In the genomic region with DNA sequence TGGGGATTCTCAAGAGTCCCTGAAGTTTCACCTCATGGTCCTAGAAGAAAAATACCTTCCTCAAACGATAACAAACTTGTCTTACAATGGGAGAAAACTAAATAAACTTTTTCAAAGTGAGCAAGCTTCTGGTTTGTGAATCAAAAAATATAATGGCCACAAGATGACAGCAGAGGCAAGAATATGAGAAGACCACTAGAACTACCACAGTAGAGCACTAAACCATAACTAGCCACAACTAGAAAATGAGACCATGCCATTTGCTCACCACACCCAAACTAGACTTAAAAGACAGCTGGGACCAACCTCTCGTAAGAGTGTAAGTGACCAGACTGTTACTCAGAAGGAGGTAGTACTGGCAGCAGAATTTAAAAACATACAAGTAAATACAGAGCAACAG, we compare ENCODE assay signal across 22 mouse cellular contexts. TPM values are rescaled to one million over a fixed set of nuclear protein-coding genes. Genes with fewer than 3 reads are reported as not detected.
DNase-seq lines count a peak whose midpoint lies in the region; ATAC-seq and TF ChIP-seq lines count a peak whose summit lies in the region.
"Had no signal": no experiment of that assay in that cellular context is flagged by ENCODE, and none has a peak within 500 bp of the region (broad histone marks: within the 10 kb centered on the region; RNA-seq: fewer than 3 reads in every experiment).

No protein-coding gene starts in this region.

- no peaks in the 10 kb centered on the region for H3K4me1 ChIP-seq in MEL (ENCODE audit: control insufficient read depth in 1 of 2, insufficient read depth in 2 of 2, low read length in 2 of 2)
- no peaks in the 10 kb centered on the region for H3K4me1 ChIP-seq in neural tube, embryonic 15.5 days
- H3K4me1 ChIP-seq: forebrain, embryonic 13.5 days; hindbrain, embryonic 12.5 days; liver, embryonic 13.5 days had no signal

- H3K9me3 ChIP-seq in MEL (replicated peaks; ENCODE audit: insufficient read depth, low read length): no peaks in the 10 kb centered on the region
- H3K9me3 ChIP-seq in neural tube, embryonic 15.5 days (replicated peaks): no peaks in the 10 kb centered on the region
- H3K9me3 ChIP-seq: forebrain, embryonic 13.5 days; hindbrain, embryonic 12.5 days; liver, embryonic 13.5 days had no signal

- ATAC-seq in neural tube, embryonic 15.5 days (ENCODE audit: low FRiP score): no peak
- ATAC-seq: forebrain, embryonic 13.5 days had no signal

- no peaks in the 10 kb centered on the region for H3K79me2 ChIP-seq in MEL (ENCODE audit: control insufficient read depth, insufficient read depth, low read length, poor library complexity)

- H3K4me2 ChIP-seq in neural tube, embryonic 15.5 days: no peak overlapping the region
- H3K4me2 ChIP-seq: forebrain, embryonic 13.5 days; hindbrain, embryonic 12.5 days; liver, embryonic 13.5 days had no signal

- H3K36me3 ChIP-seq in MEL (ENCODE audit: control insufficient read depth in 1 of 2, insufficient read depth in 2 of 2, low read length in 2 of 2): peaks cover 0 to 20% of the 10 kb centered on the region in 2 experiments; a peak in 2 of 4 replicates
- H3K36me3 ChIP-seq in neural tube, embryonic 15.5 days: peaks cover 94% of the 10 kb centered on the region

- no peak for TF ChIP-seq EP300 in MEL (IDR thresholded peaks at IDR 0.05; ENCODE audit: low read depth in 1 of 2, low read length in 2 of 2)

- 88% methylated on average over 2 of the region's 2 CpGs for WGBS in neural tube, embryonic 15.5 days

- H3K4me3 ChIP-seq in MEL (ENCODE audit: control insufficient read depth in 1 of 2, insufficient read depth in 1 of 2, low read depth in 2 of 2, low read length in 2 of 2): no peak overlapping the region
- H3K4me3 ChIP-seq in neural tube, embryonic 15.5 days (replicated peaks): no peak overlapping the region
- H3K4me3 ChIP-seq: forebrain, embryonic 13.5 days; hindbrain, embryonic 12.5 days; liver, embryonic 13.5 days had no signal

- intact Hi-C loops in left cerebral cortex, postnatal 14 days (cut with DNase I): no loop called here

- no peak overlapping the region for H3K27ac ChIP-seq in MEL (ENCODE audit: control insufficient read depth, low read depth, low read length)
- no peak overlapping the region for H3K27ac ChIP-seq in neural tube, embryonic 15.5 days (replicated peaks)
- H3K27ac ChIP-seq: forebrain, embryonic 13.5 days; hindbrain, embryonic 12.5 days; liver, embryonic 13.5 days had no signal

- H3K9ac ChIP-seq in MEL (ENCODE audit: control insufficient read depth, low read depth, low read length, poor library complexity, severe bottlenecking): no peak overlapping the region
- no peak overlapping the region for H3K9ac ChIP-seq in neural tube, embryonic 15.5 days (replicated peaks)
- H3K9ac ChIP-seq: forebrain, embryonic 13.5 days; hindbrain, embryonic 12.5 days; liver, embryonic 13.5 days had no signal

- peak in 2 of 3 experiments; percentile 36 to 70; a peak in 4 of 6 replicates for TF ChIP-seq CTCF in MEL (IDR thresholded peaks at IDR 0.05 in 2 of 3, conservative IDR thresholded peaks at IDR 0.05 in 1 of 3; ENCODE audit: control insufficient read depth in 1 of 3, insufficient read depth in 1 of 3, low read depth in 2 of 3, low read length in 3 of 3, poor library complexity in 1 of 3, severe bottlenecking in 1 of 3)

- no peak for TF ChIP-seq POLR2A in MEL (IDR thresholded peaks at IDR 0.05; ENCODE audit: control insufficient read depth in 1 of 2, insufficient read depth in 1 of 2, low read depth in 1 of 2, low read length in 2 of 2, poor library complexity in 1 of 2)

- peak; percentile 44 for DNase-seq in lung, postnatal 10 days
- DNase-seq in lung, postnatal 14 days: no peak
- DNase-seq in B cell, adult 2 months: peak; percentile 34 to 37
- DNase-seq in MEL (ENCODE audit: low read depth, low spot score): peak; percentile 74
- DNase-seq in c-Kit-negative CD71-positive TER-119-positive erythroid progenitor cells, embryonic 14.5 days (ENCODE audit: low read depth, low spot score): peak; percentile 60
- no peak for DNase-seq in cerebellum, adult 11-12 months
- DNase-seq in left cerebral cortex, postnatal 14 days (ENCODE audit: low spot score in 2 of 2): no peak
- DNase-seq: cerebellum, postnatal 14 days; liver, embryonic 13.5 days; midbrain, embryonic 14.5 days; spleen, adult 18-20 months; thymus, postnatal 25 days had no signal

- peak; percentile 53 for TF ChIP-seq RAD21 in MEL (IDR thresholded peaks at IDR 0.05; ENCODE audit: low read depth, low read length)

- no peaks in the 10 kb centered on the region for H3K27me3 ChIP-seq in MEL (ENCODE audit: control insufficient read depth in 1 of 2, insufficient read depth in 2 of 2, low read length in 2 of 2)
- H3K27me3 ChIP-seq in neural tube, embryonic 15.5 days (replicated peaks): no peaks in the 10 kb centered on the region
- H3K27me3 ChIP-seq: forebrain, embryonic 13.5 days; hindbrain, embryonic 12.5 days; liver, embryonic 13.5 days had no signal

TF ChIP-seq in MEL, 35 proteins besides CTCF, POLR2A, EP300 and RAD21:
- TF ChIP-seq MYC (IDR thresholded peaks at IDR 0.05; ENCODE audit: low read depth, low read length) (no peak), BHLHE40 (IDR thresholded peaks at IDR 0.05; ENCODE audit: borderline replicate concordance, low read depth, low read length) (no peak), TCF12 (IDR thresholded peaks at IDR 0.05; ENCODE audit: low read depth, low read length) (no peak), MAX (IDR thresholded peaks at IDR 0.05; ENCODE audit: low read length) (no peak), ZC3H11A (IDR thresholded peaks at IDR 0.05; ENCODE audit: low read depth, low read length) (peak; percentile 2; the same call in 1 of the 2 replicates), SMC3 (IDR thresholded peaks at IDR 0.05; ENCODE audit: low read depth, low read length) (peak; percentile 60)

RNA-seq across cellular contexts. Expression of a gene that starts 18.8 kb away (rescaled TPM):
- total RNA-seq in MEL (2012; rRNA removed): 0.89 and 0.92 TPM in 2 replicates
- polyA plus RNA-seq in MEL (2012; ENCODE audit: insufficient read depth in 1 of 2, insufficient read length in 2 of 2, low read depth in 1 of 2, low replicate concordance in 2 of 2, missing spikeins in 1 of 2): 1 to 10 TPM in 1 of 2 experiments, not detected in 1; 5.8 TPM
- 10 to 100 TPM; 10.5 to 12.2 TPM for total RNA-seq in left cerebral cortex, postnatal 14 days (2021)
- 13.2 and 14.0 TPM in 2 replicates for polyA plus RNA-seq in neural tube, embryonic 15.5 days (2015; fragmentation: Nextera tagmentation; extraction: Ambion mirVana)

RNA-seq across cellular contexts. Expression of a gene that starts 19.3 kb away (rescaled TPM):
- not detected in 2 replicates for total RNA-seq in MEL (2012; rRNA removed)
- polyA plus RNA-seq in MEL (2012; ENCODE audit: insufficient read depth in 1 of 2, insufficient read length in 2 of 2, low read depth in 1 of 2, low replicate concordance in 2 of 2, missing spikeins in 1 of 2): under 1 TPM in 1 of 2 experiments, not detected in 1; 0.99 TPM
- not detected for total RNA-seq in left cerebral cortex, postnatal 14 days (2021)
- polyA plus RNA-seq in neural tube, embryonic 15.5 days (2015; fragmentation: Nextera tagmentation; extraction: Ambion mirVana): not detected in 2 replicates
- total RNA-seq: layer of hippocampus, postnatal 10 days had no signal
- polyA plus RNA-seq: forebrain, embryonic 13.5 days; heart, postnatal 0 days; hindbrain, embryonic 12.5 days; intestine, embryonic 14.5 days; limb, embryonic 11.5 days; liver, embryonic 13.5 days; lung, embryonic 16.5 days; midbrain, embryonic 14.5 days; neural tube, embryonic 11.5 days; stomach, embryonic 16.5 days had no signal

RNA-seq across cellular contexts. Expression of a gene that starts 26.0 kb away (rescaled TPM):
- total RNA-seq in MEL (2012; rRNA removed): 44.2 and 47.0 TPM in 2 replicates
- 10 to 100 TPM in 1 of 2 experiments, not detected in 1; 72.8 TPM for polyA plus RNA-seq in MEL (2012; ENCODE audit: insufficient read depth in 1 of 2, insufficient read length in 2 of 2, low read depth in 1 of 2, low replicate concordance in 2 of 2, missing spikeins in 1 of 2)
- total RNA-seq in left cerebral cortex, postnatal 14 days (2021): 10 to 100 TPM; 23.4 to 23.8 TPM
- 72.2 and 72.3 TPM in 2 replicates for polyA plus RNA-seq in neural tube, embryonic 15.5 days (2015; fragmentation: Nextera tagmentation; extraction: Ambion mirVana)

RNA-seq across cellular contexts. Expression of a gene that starts 26.7 kb away (rescaled TPM):
- 110 and 115 TPM in 2 replicates for total RNA-seq in MEL (2012; rRNA removed)
- 100 to 1,000 TPM; 103 to 248 TPM for polyA plus RNA-seq in MEL (2012; ENCODE audit: insufficient read depth in 1 of 2, insufficient read length in 2 of 2, low read depth in 1 of 2, low replicate concordance in 2 of 2, missing spikeins in 1 of 2)
- 100 to 1,000 TPM; 183 to 184 TPM for total RNA-seq in left cerebral cortex, postnatal 14 days (2021)
- polyA plus RNA-seq in neural tube, embryonic 15.5 days (2015; fragmentation: Nextera tagmentation; extraction: Ambion mirVana): 113 and 115 TPM in 2 replicates

RNA-seq across cellular contexts. Expression of a gene that starts 38.6 kb away (rescaled TPM):
- total RNA-seq in MEL (2012; rRNA removed): not detected in 2 replicates
- polyA plus RNA-seq in MEL (2012; ENCODE audit: insufficient read depth in 1 of 2, insufficient read length in 2 of 2, low read depth in 1 of 2, low replicate concordance in 2 of 2, missing spikeins in 1 of 2): not detected
- not detected for total RNA-seq in left cerebral cortex, postnatal 14 days (2021)
- 0.18 and 0.19 TPM in 2 replicates for polyA plus RNA-seq in neural tube, embryonic 15.5 days (2015; fragmentation: Nextera tagmentation; extraction: Ambion mirVana)
- total RNA-seq: layer of hippocampus, postnatal 10 days had no signal
- polyA plus RNA-seq: forebrain, embryonic 13.5 days had no signal

Comparison
In these comparisons a context has a peak if more than half of its experiments do, and no peak if none do; other contexts are left out.
1. DNase-seq: peak in lung, postnatal 10 days (single experiment), B cell, adult 2 months (2 of 2), MEL (single experiment) and c-Kit-negative CD71-positive TER-119-positive erythroid progenitor cells, embryonic 14.5 days (single experiment); none in lung, postnatal 14 days (single experiment), cerebellum, adult 11-12 months (single experiment) and left cerebral cortex, postnatal 14 days (0 of 2).